Mouse (Mus musculus): ENCODE results near the gene Ing1.

DNA sequence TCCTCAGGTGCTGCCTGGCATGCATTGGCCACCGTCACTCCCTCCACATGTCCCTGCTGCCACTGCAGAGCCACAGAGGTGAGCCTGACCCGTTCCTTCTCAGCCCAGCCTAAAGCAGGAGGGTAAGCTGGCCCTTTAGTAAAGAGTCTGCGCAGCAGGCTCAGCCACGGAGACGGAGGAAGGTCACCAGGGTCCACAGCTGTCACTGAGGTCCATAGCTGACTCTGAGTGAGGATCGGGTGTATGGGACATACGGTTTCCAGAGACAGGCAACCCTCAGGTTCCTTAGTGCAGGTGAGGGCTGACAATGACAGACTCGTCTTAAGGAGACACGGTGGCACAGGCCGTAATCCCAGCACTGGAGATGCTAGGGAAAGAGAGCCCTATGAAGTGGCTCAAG is 16.6 kb downstream of the Ing1 start:
- TF ChIP-seq CTCF (IDR thresholded peaks at IDR 0.05; ENCODE audit: low read depth) = no peak
- TF ChIP-seq EP300 (IDR thresholded peaks at IDR 0.05; ENCODE audit: low read depth) = no peak

Measured in liver, postnatal 0 days (tissue).